Mouse (Mus musculus) myocyte (in vitro differentiated cells): Measurements from ENCODE around the gene Tbl1x. TPM values are rescaled to one million over a fixed set of nuclear protein-coding genes. Genes with fewer than 3 reads are reported as not detected.

ENCODE experiments used
- H3K27me3 ChIP-seq: one replicate; pipeline ENCODE4 v1.6.1; 2011; ENCODE audit not compliant: control insufficient read depth, insufficient read depth, insufficient read length
- H3K36me3 ChIP-seq: one replicate; pipeline ENCODE4 v1.6.1; 2011; ENCODE audit not compliant: control insufficient read depth, insufficient read depth
- H3K4me2 ChIP-seq: one replicate; pipeline ENCODE4 v1.6.1; 2011; ENCODE audit warnings: low read depth, control low read depth
- H3K4me3 ChIP-seq: one replicate; pipeline ENCODE4 v1.5.1; 2011; ENCODE audit warnings: mild to moderate bottlenecking, control low read depth, moderate library complexity
- H3K79me2 ChIP-seq: one replicate; pipeline ENCODE4 v1.6.1; 2011; ENCODE audit not compliant: control insufficient read depth, insufficient read depth
- H3ac ChIP-seq: one replicate; pipeline ENCODE4 v1.6.1; 2011; ENCODE audit not compliant: control insufficient read depth, insufficient read length
- CEBPB ChIP-seq: IDR thresholded peaks from 2 replicates; pipeline ENCODE4 v1.6.1; 2011; ENCODE audit warnings: mild to moderate bottlenecking, moderate library complexity; ENCODE audit not compliant: poor library complexity, insufficient read depth, severe bottlenecking
- E2F4 ChIP-seq: IDR thresholded peaks from one replicate; pipeline ENCODE4 v1.6.1; 2011; ENCODE audit warnings: mild to moderate bottlenecking, control low read depth, moderate library complexity; ENCODE audit not compliant: insufficient read depth
- MAX ChIP-seq: IDR thresholded peaks from one replicate; pipeline ENCODE4 v1.6.1; 2011; ENCODE audit warnings: low read depth, mild to moderate bottlenecking, control low read depth
- MYOD1 ChIP-seq, 3 experiments: IDR thresholded peaks; one replicate each; pipeline ENCODE4 v1.6.1; 2011; ENCODE audit warnings: control low read depth in 2 of 3, low read depth in 2 of 3, mild to moderate bottlenecking in 2 of 3, moderate library complexity in 1 of 3; ENCODE audit not compliant: insufficient read length in 2 of 3, control insufficient read depth in 1 of 3
- MYOG ChIP-seq, 3 experiments: IDR thresholded peaks; one replicate each; pipeline ENCODE4 v1.6.1; 2011; ENCODE audit warnings: control low read depth in 2 of 3, low read depth in 2 of 3, mild to moderate bottlenecking in 2 of 3; ENCODE audit not compliant: insufficient read length in 2 of 3, control insufficient read depth in 1 of 3, insufficient read depth in 1 of 3
- POLR2A ChIP-seq: IDR thresholded peaks from one replicate; pipeline ENCODE4 v1.6.1; 2011; ENCODE audit warnings: low read depth, mild to moderate bottlenecking, control low read depth, moderate library complexity; ENCODE audit not compliant: insufficient read length
- POLR2AphosphoS2 ChIP-seq: IDR thresholded peaks from one replicate; pipeline ENCODE4 v1.6.1; 2011; ENCODE audit warnings: low read depth, control low read depth; ENCODE audit not compliant: insufficient read length
- REST ChIP-seq: IDR thresholded peaks from one replicate; pipeline ENCODE4 v1.6.1; 2011; ENCODE audit warnings: mild to moderate bottlenecking, control low read depth, moderate library complexity; ENCODE audit not compliant: insufficient read depth, insufficient read length
- SRF ChIP-seq: IDR thresholded peaks from one replicate; pipeline ENCODE4 v1.6.1; 2011; ENCODE audit warnings: low read depth; ENCODE audit not compliant: control insufficient read depth, insufficient read length
- TCF12 ChIP-seq: IDR thresholded peaks from one replicate; pipeline ENCODE4 v1.6.1; 2011; ENCODE audit warnings: mild to moderate bottlenecking, control low read depth; ENCODE audit not compliant: poor library complexity, insufficient read depth, severe bottlenecking
- TCF3 ChIP-seq: IDR thresholded peaks from one replicate; pipeline ENCODE4 v1.6.1; 2011; ENCODE audit warnings: low read depth, control low read depth; ENCODE audit not compliant: insufficient read length
- USF1 ChIP-seq: IDR thresholded peaks from one replicate; pipeline ENCODE4 v1.6.1; 2011; ENCODE audit warnings: low read depth, mild to moderate bottlenecking, control low read depth, moderate library complexity
- polyA plus RNA-seq: library from polyadenylated mRNA; unstranded; fragments of >200 nt; fragmentation: generic; extraction: Trizol; gene quantifications from one replicate; pipeline ENCODE4 v1.2.1, GENCODE M21; 2012; ENCODE audit warnings: missing spikeins

The Tbl1x gene
- polyA plus RNA-seq: 31.6 TPM

GRCm38 (mm10) chrX:77510371-77511300 is at the start of gene Tbl1x:
Tbl1x (plus strand) TSS chrX:77511013.
- TF ChIP-seq E2F4 (no peak), TCF3 (no peak), MAX (no peak), MYOD1 (IDR thresholded peaks at IDR 0.05; ENCODE audit: control insufficient read depth in 1 of 3, insufficient read length in 2 of 3, low read depth in 2 of 3) (peak in 1 of 3 experiments; percentile 46), MYOG (IDR thresholded peaks at IDR 0.05; ENCODE audit: control insufficient read depth in 1 of 3, insufficient read depth in 1 of 3, insufficient read length in 2 of 3, low read depth in 2 of 3) (peak in 1 of 3 experiments; percentile 45), POLR2AphosphoS2 (peak; percentile 29), USF1 (no peak), CEBPB (no peak), TCF12 (no peak), REST (no peak), SRF (no peak), POLR2A (peak; percentile 32)
- Histone ChIP-seq H3K36me3 (no peaks in the 10 kb centered on the region), H3K79me2 (peaks cover 44% of the 10 kb centered on the region), H3K4me2 (peak within 1 kb of the TSS; percentile 73), H3ac (peak within 1 kb of the TSS; percentile 70), H3K27me3 (no peaks in the 10 kb centered on the region), H3K4me3 (peak within 1 kb of the TSS; percentile 61)

GRCm38 (mm10) chrX:77469216-77469615 is 41.6 kb upstream of the Tbl1x start:
- no peak for TF ChIP-seq USF1
- no peak for TF ChIP-seq E2F4
- TF ChIP-seq POLR2AphosphoS2: no peak
- TF ChIP-seq REST: no peak
- Histone ChIP-seq H3K4me3 (no peak overlapping the region), H3K79me2 (no peaks in the 10 kb centered on the region), H3K27me3 (no peaks in the 10 kb centered on the region), H3K4me2 (no peak overlapping the region), H3ac (no peak overlapping the region), H3K36me3 (no peaks in the 10 kb centered on the region)

DNA sequence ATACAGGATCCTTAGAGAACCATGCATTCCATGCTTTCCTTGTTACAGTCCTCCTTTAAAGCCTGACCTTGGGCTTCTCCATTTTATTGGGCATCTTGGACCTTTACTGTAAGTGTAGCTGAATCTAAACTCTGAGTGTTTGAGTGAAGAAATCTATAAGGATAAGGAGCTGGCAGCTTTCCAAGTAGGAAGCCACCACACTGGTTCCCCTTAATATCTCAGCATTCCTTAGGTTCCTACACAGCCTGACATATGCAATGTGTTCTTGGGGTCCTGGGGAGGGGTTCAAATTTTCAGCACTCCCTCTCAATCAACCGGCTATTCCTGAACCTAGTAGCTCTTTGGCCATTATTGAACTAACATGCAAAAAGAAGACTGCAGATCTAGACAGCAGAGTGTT is 38.0 kb upstream of the Tbl1x start:
- H3K79me2 ChIP-seq: no peaks in the 10 kb centered on the region
- H3K4me3 ChIP-seq: no peak overlapping the region
- H3ac ChIP-seq: no peak overlapping the region
- H3K27me3 ChIP-seq: no peaks in the 10 kb centered on the region
- TF ChIP-seq E2F4: no peak
- no peak for TF ChIP-seq TCF3
- no peak for TF ChIP-seq MAX
- TF ChIP-seq POLR2AphosphoS2: no peak
- TF ChIP-seq USF1: no peak
- TF ChIP-seq MYOD1 (IDR thresholded peaks at IDR 0.05; ENCODE audit: control insufficient read depth in 1 of 3, insufficient read length in 2 of 3, low read depth in 2 of 3): no peak
- TF ChIP-seq POLR2A: no peak
- no peak for TF ChIP-seq CEBPB
- TF ChIP-seq MYOG (IDR thresholded peaks at IDR 0.05; ENCODE audit: control insufficient read depth in 1 of 3, insufficient read depth in 1 of 3, insufficient read length in 2 of 3, low read depth in 2 of 3): no peak
- no peak overlapping the region for H3K4me2 ChIP-seq
- no peaks in the 10 kb centered on the region for H3K36me3 ChIP-seq

DNA sequence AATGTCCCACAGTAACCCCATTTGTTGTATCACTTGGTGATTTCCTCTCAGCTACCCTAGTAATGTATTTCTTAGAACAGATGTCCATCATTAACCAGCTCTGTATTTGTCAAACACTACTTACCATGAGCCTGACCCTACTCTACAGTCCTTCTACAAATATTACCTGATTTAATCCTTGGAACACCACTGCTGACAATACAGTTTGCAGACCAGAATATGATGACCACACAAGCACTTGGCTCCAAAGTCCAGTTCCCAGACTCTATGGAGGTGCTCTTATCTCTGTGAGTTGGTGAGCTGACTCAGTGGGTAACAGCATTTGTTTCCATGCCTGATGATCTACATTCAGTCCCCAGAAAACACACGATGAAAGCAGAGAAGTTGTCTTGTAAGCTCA is 37.3 kb upstream of the Tbl1x start:
- H3K27me3 ChIP-seq: no peaks in the 10 kb centered on the region
- H3ac ChIP-seq: no peak overlapping the region
- H3K4me3 ChIP-seq: no peak overlapping the region
- no peaks in the 10 kb centered on the region for H3K79me2 ChIP-seq
- H3K4me2 ChIP-seq: peak overlapping the region; percentile 12
- TF ChIP-seq POLR2A: no peak
- TF ChIP-seq USF1: no peak
- no peak for TF ChIP-seq MAX
- TF ChIP-seq REST: no peak
- no peak for TF ChIP-seq E2F4
- TF ChIP-seq TCF3: no peak
- TF ChIP-seq SRF: no peak
- no peak for TF ChIP-seq MYOD1 (IDR thresholded peaks at IDR 0.05; ENCODE audit: control insufficient read depth in 1 of 3, insufficient read length in 2 of 3, low read depth in 2 of 3)
- no peak for TF ChIP-seq CEBPB
- no peak for TF ChIP-seq MYOG (IDR thresholded peaks at IDR 0.05; ENCODE audit: control insufficient read depth in 1 of 3, insufficient read depth in 1 of 3, insufficient read length in 2 of 3, low read depth in 2 of 3)
- TF ChIP-seq POLR2AphosphoS2: no peak
- no peak for TF ChIP-seq TCF12
- H3K36me3 ChIP-seq: no peaks in the 10 kb centered on the region

DNA sequence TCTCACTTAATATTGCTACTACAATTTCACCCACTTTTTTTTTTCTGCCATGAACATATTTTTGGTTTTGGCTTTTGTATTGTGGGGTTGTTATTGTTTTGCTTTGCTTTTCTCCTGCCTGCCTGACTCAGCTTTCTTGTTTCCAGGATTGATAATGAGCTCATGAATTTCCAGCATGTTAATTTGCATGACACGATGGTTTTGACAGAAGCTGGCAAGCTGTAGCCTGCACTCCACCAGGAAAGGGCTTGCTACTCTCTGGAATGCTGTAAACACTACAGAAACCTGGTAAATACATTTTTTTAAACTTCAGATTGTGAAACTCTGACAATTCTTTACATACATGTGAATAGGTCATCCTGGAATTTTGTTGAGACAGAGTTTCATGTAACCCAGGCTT is 36.3 kb upstream of the Tbl1x start:
- TF ChIP-seq MAX: no peak
- TF ChIP-seq POLR2A: no peak
- TF ChIP-seq CEBPB: no peak
- no peak for TF ChIP-seq REST
- no peak for TF ChIP-seq USF1
- no peak for TF ChIP-seq TCF12
- TF ChIP-seq MYOG (IDR thresholded peaks at IDR 0.05; ENCODE audit: control insufficient read depth in 1 of 3, insufficient read depth in 1 of 3, insufficient read length in 2 of 3, low read depth in 2 of 3): no peak
- TF ChIP-seq POLR2AphosphoS2: no peak
- TF ChIP-seq MYOD1 (IDR thresholded peaks at IDR 0.05; ENCODE audit: control insufficient read depth in 1 of 3, insufficient read length in 2 of 3, low read depth in 2 of 3): no peak
- TF ChIP-seq TCF3: no peak
- TF ChIP-seq E2F4: no peak
- TF ChIP-seq SRF: no peak
- H3K4me2 ChIP-seq: peak overlapping the region; percentile 5

More for the DNA sequence above, 36.3 kb upstream of the Tbl1x start:
- H3K79me2 ChIP-seq: no peaks in the 10 kb centered on the region
- no peaks in the 10 kb centered on the region for H3K36me3 ChIP-seq
- H3K27me3 ChIP-seq: no peaks in the 10 kb centered on the region
- no peak overlapping the region for H3K4me3 ChIP-seq
- H3ac ChIP-seq: no peak overlapping the region
